Mouse (Mus musculus) myocyte (in vitro differentiated cells): ENCODE data around the gene Ubac2. TPM values are rescaled to one million over a fixed set of nuclear protein-coding genes. Genes with fewer than 3 reads are reported as not detected.

Source experiments
- H3K27me3 ChIP-seq: one replicate; pipeline ENCODE4 v1.6.1; 2011; ENCODE audit not compliant: control insufficient read depth, insufficient read depth, insufficient read length
- H3K36me3 ChIP-seq: one replicate; pipeline ENCODE4 v1.6.1; 2011; ENCODE audit not compliant: control insufficient read depth, insufficient read depth
- H3K4me2 ChIP-seq: one replicate; pipeline ENCODE4 v1.6.1; 2011; ENCODE audit warnings: low read depth, control low read depth
- H3K4me3 ChIP-seq: one replicate; pipeline ENCODE4 v1.5.1; 2011; ENCODE audit warnings: mild to moderate bottlenecking, control low read depth, moderate library complexity
- H3K79me2 ChIP-seq: one replicate; pipeline ENCODE4 v1.6.1; 2011; ENCODE audit not compliant: control insufficient read depth, insufficient read depth
- H3ac ChIP-seq: one replicate; pipeline ENCODE4 v1.6.1; 2011; ENCODE audit not compliant: control insufficient read depth, insufficient read length
- CEBPB ChIP-seq: IDR thresholded peaks from 2 replicates; pipeline ENCODE4 v1.6.1; 2011; ENCODE audit warnings: mild to moderate bottlenecking, moderate library complexity; ENCODE audit not compliant: poor library complexity, insufficient read depth, severe bottlenecking
- E2F4 ChIP-seq: IDR thresholded peaks from one replicate; pipeline ENCODE4 v1.6.1; 2011; ENCODE audit warnings: mild to moderate bottlenecking, control low read depth, moderate library complexity; ENCODE audit not compliant: insufficient read depth
- MAX ChIP-seq: IDR thresholded peaks from one replicate; pipeline ENCODE4 v1.6.1; 2011; ENCODE audit warnings: low read depth, mild to moderate bottlenecking, control low read depth
- MYOD1 ChIP-seq, 3 experiments: IDR thresholded peaks; one replicate each; pipeline ENCODE4 v1.6.1; 2011; ENCODE audit warnings: control low read depth in 2 of 3, low read depth in 2 of 3, mild to moderate bottlenecking in 2 of 3, moderate library complexity in 1 of 3; ENCODE audit not compliant: insufficient read length in 2 of 3, control insufficient read depth in 1 of 3
- MYOG ChIP-seq, 3 experiments: IDR thresholded peaks; one replicate each; pipeline ENCODE4 v1.6.1; 2011; ENCODE audit warnings: control low read depth in 2 of 3, low read depth in 2 of 3, mild to moderate bottlenecking in 2 of 3; ENCODE audit not compliant: insufficient read length in 2 of 3, control insufficient read depth in 1 of 3, insufficient read depth in 1 of 3
- POLR2A ChIP-seq: IDR thresholded peaks from one replicate; pipeline ENCODE4 v1.6.1; 2011; ENCODE audit warnings: low read depth, mild to moderate bottlenecking, control low read depth, moderate library complexity; ENCODE audit not compliant: insufficient read length
- POLR2AphosphoS2 ChIP-seq: IDR thresholded peaks from one replicate; pipeline ENCODE4 v1.6.1; 2011; ENCODE audit warnings: low read depth, control low read depth; ENCODE audit not compliant: insufficient read length
- REST ChIP-seq: IDR thresholded peaks from one replicate; pipeline ENCODE4 v1.6.1; 2011; ENCODE audit warnings: mild to moderate bottlenecking, control low read depth, moderate library complexity; ENCODE audit not compliant: insufficient read depth, insufficient read length
- SRF ChIP-seq: IDR thresholded peaks from one replicate; pipeline ENCODE4 v1.6.1; 2011; ENCODE audit warnings: low read depth; ENCODE audit not compliant: control insufficient read depth, insufficient read length
- TCF12 ChIP-seq: IDR thresholded peaks from one replicate; pipeline ENCODE4 v1.6.1; 2011; ENCODE audit warnings: mild to moderate bottlenecking, control low read depth; ENCODE audit not compliant: poor library complexity, insufficient read depth, severe bottlenecking
- TCF3 ChIP-seq: IDR thresholded peaks from one replicate; pipeline ENCODE4 v1.6.1; 2011; ENCODE audit warnings: low read depth, control low read depth; ENCODE audit not compliant: insufficient read length
- USF1 ChIP-seq: IDR thresholded peaks from one replicate; pipeline ENCODE4 v1.6.1; 2011; ENCODE audit warnings: low read depth, mild to moderate bottlenecking, control low read depth, moderate library complexity
- polyA plus RNA-seq: library from polyadenylated mRNA; unstranded; fragments of >200 nt; fragmentation: generic; extraction: Trizol; gene quantifications from one replicate; pipeline ENCODE4 v1.2.1, GENCODE M21; 2012; ENCODE audit warnings: missing spikeins

The Ubac2 gene
- polyA plus RNA-seq, 1 experiment: 33.1 TPM

GRCm38 (mm10) chr14:121928375-121929137 lies 50.1 kb downstream of the Ubac2 start:
- no peak for TF ChIP-seq MYOG (IDR thresholded peaks at IDR 0.05; ENCODE audit: control insufficient read depth in 1 of 3, insufficient read depth in 1 of 3, insufficient read length in 2 of 3, low read depth in 2 of 3)
- TF ChIP-seq USF1: no peak
- no peak for TF ChIP-seq CEBPB
- TF ChIP-seq POLR2AphosphoS2: no peak
- TF ChIP-seq SRF: no peak
- no peak for TF ChIP-seq MYOD1 (IDR thresholded peaks at IDR 0.05; ENCODE audit: control insufficient read depth in 1 of 3, insufficient read length in 2 of 3, low read depth in 2 of 3)
- TF ChIP-seq TCF3: no peak

GRCm38 (mm10) chr14:121929243-121929951 lies 51.0 kb downstream of the Ubac2 start:
- Histone ChIP-seq H3K27me3 (no peaks in the 10 kb centered on the region), H3K79me2 (no peaks in the 10 kb centered on the region), H3K36me3 (peaks cover 4% of the 10 kb centered on the region), H3K4me3 (no peak overlapping the region), H3K4me2 (no peak overlapping the region), H3ac (no peak overlapping the region)
- no peak for TF ChIP-seq REST
- no peak for TF ChIP-seq USF1
- TF ChIP-seq TCF12: no peak
- TF ChIP-seq MYOG (IDR thresholded peaks at IDR 0.05; ENCODE audit: control insufficient read depth in 1 of 3, insufficient read depth in 1 of 3, insufficient read length in 2 of 3, low read depth in 2 of 3): no peak
- TF ChIP-seq MYOD1 (IDR thresholded peaks at IDR 0.05; ENCODE audit: control insufficient read depth in 1 of 3, insufficient read length in 2 of 3, low read depth in 2 of 3): no peak
- no peak for TF ChIP-seq POLR2A
- no peak for TF ChIP-seq TCF3
- no peak for TF ChIP-seq MAX
- no peak for TF ChIP-seq POLR2AphosphoS2
- TF ChIP-seq E2F4: no peak
- TF ChIP-seq SRF: no peak

More at GRCm38 (mm10) chr14:121928375-121929137, 50.1 kb downstream of the Ubac2 start:
- H3K79me2 ChIP-seq: no peaks in the 10 kb centered on the region
- H3K27me3 ChIP-seq: no peaks in the 10 kb centered on the region
- no peak overlapping the region for H3ac ChIP-seq
- peaks cover 4% of the 10 kb centered on the region for H3K36me3 ChIP-seq
- H3K4me2 ChIP-seq: no peak overlapping the region
- H3K4me3 ChIP-seq: no peak overlapping the region

- H3K27me3 ChIP-seq: no peaks in the 10 kb centered on the region
- no peaks in the 10 kb centered on the region for H3K79me2 ChIP-seq
- H3K4me3 ChIP-seq: no peak overlapping the region
- H3K36me3 ChIP-seq: peaks cover 4% of the 10 kb centered on the region
- no peak overlapping the region for H3K4me2 ChIP-seq
- no peak overlapping the region for H3ac ChIP-seq
- TF ChIP-seq SRF: no peak
- TF ChIP-seq MAX: no peak
- no peak for TF ChIP-seq MYOG (IDR thresholded peaks at IDR 0.05; ENCODE audit: control insufficient read depth in 1 of 3, insufficient read depth in 1 of 3, insufficient read length in 2 of 3, low read depth in 2 of 3)
- no peak for TF ChIP-seq REST
- no peak for TF ChIP-seq TCF3
- TF ChIP-seq POLR2AphosphoS2: no peak
- TF ChIP-seq POLR2A: no peak
- TF ChIP-seq E2F4: no peak
- no peak for TF ChIP-seq USF1
- no peak for TF ChIP-seq TCF12
- TF ChIP-seq MYOD1 (IDR thresholded peaks at IDR 0.05; ENCODE audit: control insufficient read depth in 1 of 3, insufficient read length in 2 of 3, low read depth in 2 of 3): no peak
- TF ChIP-seq CEBPB: no peak
These were observed 52.4 kb downstream of the Ubac2 start for GRCm38 (mm10) chr14:121930731-121931383.

GRCm38 (mm10) chr14:121931594-121931993 lies 53.2 kb downstream of the Ubac2 start:
- H3K4me3 ChIP-seq: no peak overlapping the region
- no peak for TF ChIP-seq REST
- no peak for TF ChIP-seq MAX
- no peak for TF ChIP-seq MYOD1 (IDR thresholded peaks at IDR 0.05; ENCODE audit: control insufficient read depth in 1 of 3, insufficient read length in 2 of 3, low read depth in 2 of 3)
- TF ChIP-seq POLR2AphosphoS2: no peak
- TF ChIP-seq USF1: no peak
- no peak for TF ChIP-seq TCF3
- no peak for TF ChIP-seq CEBPB
- TF ChIP-seq MYOG (IDR thresholded peaks at IDR 0.05; ENCODE audit: control insufficient read depth in 1 of 3, insufficient read depth in 1 of 3, insufficient read length in 2 of 3, low read depth in 2 of 3): no peak
- TF ChIP-seq POLR2A: no peak
- no peak for TF ChIP-seq E2F4
- no peak for TF ChIP-seq SRF
- no peak for TF ChIP-seq TCF12
- H3K79me2 ChIP-seq: no peaks in the 10 kb centered on the region
- H3ac ChIP-seq: no peak overlapping the region
- peaks cover 4% of the 10 kb centered on the region for H3K36me3 ChIP-seq
- no peaks in the 10 kb centered on the region for H3K27me3 ChIP-seq
- H3K4me2 ChIP-seq: no peak overlapping the region
